Mouse (Mus musculus): ENCODE measurements at regions not wholly inside any gene's neighbourhood (a gene's known extent, or its start where the extent isn't known, plus 50 kb on each side); places are given as distances from the start of the nearest gene placed in this dataset.

- no peak for DNase-seq
- TF ChIP-seq CTCF (IDR thresholded peaks at IDR 0.05): no peak
- Histone ChIP-seq H3K4me3 (no peak overlapping the region), H3K27ac (no peak overlapping the region)
- intact Hi-C loops (cut with DNase I): no loop called here
Measured at GRCm38 (mm10) chr8:82184022-82184421, 219.0 kb downstream of the Il15 start.

Measured in gastrocnemius, adult 2 months (tissue).